Mouse (Mus musculus) c-Kit-positive CD71-positive TER-119-positive erythroid progenitor cells, embryonic 14.5 days (primary cell): ENCODE measurements around the gene Tubgcp6.
A peak's percentile ranks its signal among the peaks of the same experiment; 100 is the strongest.

Experiments
- DNase-seq: peaks from one replicate; pipeline ENCODE4 v3.0.0-alpha.2; 2013; ENCODE audit warnings: low spot score

Gene Tubgcp6

GRCm38 (mm10) chr15:89102646-89103045 lies 20.3 kb downstream of the Tubgcp6 start:
- DNase-seq = no peak

DNA sequence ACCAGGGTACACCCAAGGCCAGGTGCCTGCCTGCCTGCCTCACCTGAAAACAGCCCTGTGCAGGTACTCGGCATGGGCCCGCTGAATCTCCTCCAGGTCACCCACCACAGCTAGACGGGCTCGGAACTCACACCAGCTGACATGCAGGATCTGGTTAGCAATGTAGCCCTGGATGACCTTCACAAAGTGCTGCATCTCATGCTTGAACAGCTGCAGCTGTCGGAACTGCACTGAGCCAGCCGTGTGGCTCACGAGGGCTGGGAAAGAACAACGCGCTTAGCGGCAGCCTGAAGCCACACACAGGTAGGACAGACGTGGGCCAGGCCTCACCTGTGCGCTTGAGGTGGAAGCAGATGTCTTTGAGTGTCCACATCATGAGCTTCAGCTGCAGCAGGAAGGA lies 22.1 kb downstream of the Tubgcp6 start:
- no peak for DNase-seq

- DNase-seq = no peak
Observed at GRCm38 (mm10) chr15:89098616-89099015, 24.3 kb downstream of the Tubgcp6 start.

DNA sequence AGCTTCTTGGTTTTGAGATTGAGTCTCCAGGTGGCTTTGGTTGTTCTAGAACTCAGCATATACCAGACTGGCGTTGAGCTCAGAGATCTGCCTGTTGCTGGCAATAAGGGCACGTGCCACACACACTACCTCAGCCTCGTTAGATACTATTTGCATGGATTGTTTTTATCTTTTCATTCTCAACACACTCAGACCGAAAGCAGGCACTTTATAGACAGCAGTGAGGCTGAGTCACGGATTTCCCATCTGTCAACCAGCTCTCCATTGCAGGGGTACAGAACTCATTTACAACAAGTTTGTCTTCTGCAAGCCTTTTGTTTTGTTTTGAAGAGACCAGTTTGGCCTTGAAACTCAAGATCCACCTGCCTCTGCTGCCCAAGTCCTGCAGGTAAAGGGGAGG lies 25.5 kb downstream of the Tubgcp6 start:
- DNase-seq = no peak

- no peak for DNase-seq
Observed at GRCm38 (mm10) chr15:89092181-89092580, 30.7 kb downstream of the Tubgcp6 start.

DNA sequence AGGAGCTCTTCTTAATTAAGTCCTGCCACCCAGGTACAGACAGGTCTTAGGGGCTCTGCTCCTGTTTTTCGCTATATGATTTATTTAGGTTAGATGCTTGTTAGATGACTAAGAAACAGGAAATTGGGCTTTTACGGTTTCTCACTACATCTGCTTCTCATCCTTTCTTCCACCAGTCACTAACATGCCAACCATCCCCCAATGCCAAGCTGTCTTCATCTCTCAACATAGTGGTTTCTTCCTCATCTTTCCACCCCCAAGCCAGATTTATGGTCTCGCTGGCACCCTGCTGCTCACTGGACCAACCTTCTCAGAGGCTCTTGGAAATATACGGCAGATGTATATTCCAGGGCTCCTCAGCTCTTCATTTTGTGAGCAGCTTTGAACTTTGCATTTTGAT lies 32.2 kb downstream of the Tubgcp6 start:
- no peak for DNase-seq

- DNase-seq = peak; percentile 24
Observed at GRCm38 (mm10) chr15:89089248-89090051, 33.5 kb downstream of the Tubgcp6 start.

DNA sequence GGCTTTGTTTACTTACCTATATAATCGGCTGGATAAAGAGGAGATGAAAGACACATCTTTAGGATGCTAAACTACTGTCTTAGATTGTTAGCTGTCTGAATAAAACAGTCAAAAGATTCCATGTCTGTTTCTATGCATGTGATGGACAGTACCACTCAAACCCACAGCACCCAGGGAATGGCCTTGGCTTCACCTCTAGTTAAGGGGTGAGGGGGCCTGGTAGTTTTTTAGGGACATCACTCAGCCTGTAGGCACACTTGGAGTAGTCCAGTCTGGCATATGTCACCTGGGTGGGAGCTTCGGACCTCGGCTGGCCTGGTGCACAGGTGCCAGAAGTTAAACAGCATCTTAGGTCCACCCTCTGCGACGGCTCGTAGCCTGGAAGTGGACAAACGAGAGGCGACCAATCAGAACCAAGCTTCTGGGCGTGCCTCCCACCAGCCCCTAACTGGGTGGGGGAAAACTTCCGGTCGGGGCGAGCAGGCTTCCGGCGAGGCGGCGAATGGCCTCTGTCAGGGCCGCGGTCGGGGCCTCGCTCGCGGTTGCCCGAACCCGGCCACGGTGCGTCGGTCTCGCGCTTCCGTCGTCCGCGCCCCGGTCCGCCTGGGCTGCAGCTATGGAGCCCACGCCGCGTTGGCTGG lies 34.2 kb downstream of the Tubgcp6 start, which contains the start of gene Selenoo:
Gene Selenoo (plus strand): TSS at position 478 of the 641 bp plus-strand sequence.
- DNase-seq = peak; percentile 80

GRCm38 (mm10) chr15:89084826-89085225 lies 38.1 kb downstream of the Tubgcp6 start:
- DNase-seq = no peak

- DNase-seq = no peak
Observed at GRCm38 (mm10) chr15:89083906-89084305, 39.0 kb downstream of the Tubgcp6 start.

DNA sequence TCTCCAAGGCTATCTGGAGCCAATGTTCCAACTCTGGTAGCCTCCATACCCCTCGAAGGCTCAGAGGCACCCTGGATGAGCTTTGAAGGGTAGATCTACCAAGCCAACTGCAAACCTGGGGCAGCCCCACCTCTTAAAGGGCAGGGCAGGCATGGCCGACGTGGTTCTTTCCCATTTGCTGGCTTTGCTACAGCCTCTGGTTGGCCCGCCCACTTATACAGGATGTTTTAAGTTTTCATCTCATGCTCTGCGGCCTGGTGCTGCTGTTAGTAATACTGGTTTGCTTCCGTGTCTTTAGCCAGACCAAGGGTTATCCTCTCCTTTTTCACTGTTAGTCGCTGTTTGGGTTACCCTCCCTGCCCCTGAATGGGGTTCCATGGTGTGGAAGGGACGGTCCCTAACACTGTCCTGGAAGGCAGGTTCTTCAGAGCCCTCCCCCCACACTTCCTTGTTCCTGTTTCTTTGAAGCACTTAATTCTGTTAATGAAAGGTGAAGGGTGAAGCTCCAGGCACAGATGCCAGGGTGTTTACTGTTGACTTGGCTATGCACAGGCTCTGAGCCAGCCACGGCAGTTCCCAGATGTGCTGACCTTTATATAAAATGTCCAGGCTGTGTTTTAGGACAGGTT lies 44.6 kb downstream of the Tubgcp6 start:
- DNase-seq = peak; percentile 67

DNA sequence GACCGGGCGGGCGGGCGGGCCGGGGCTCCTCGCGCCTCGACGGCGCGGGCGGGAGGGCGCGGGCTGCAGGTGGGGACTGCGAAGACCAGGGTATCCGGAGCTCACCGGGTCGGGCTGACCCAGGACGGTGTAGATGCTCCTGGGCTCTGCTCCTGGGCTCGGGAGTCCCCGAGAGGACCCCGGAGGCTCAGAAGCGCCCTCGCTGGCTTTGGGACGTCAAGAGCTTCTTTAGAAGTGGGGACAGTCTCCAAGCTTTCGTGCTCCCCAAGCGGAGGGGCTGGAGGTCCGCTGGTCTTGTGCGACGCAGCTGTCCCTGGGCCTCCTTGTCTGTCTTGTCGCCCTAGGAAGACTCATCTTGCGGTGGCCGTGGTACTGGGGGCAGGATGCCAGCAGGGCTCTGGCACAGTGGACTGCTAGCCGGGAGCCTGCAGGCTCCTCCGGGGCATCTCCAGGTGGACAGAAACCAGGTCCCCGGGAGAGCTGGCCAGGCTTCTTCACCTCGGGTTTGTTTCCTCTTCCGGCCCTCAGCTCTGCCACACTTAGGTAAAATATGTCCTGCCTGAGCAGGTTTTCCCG lies 46.7 kb downstream of the Tubgcp6 start:
- peak; percentile 28 for DNase-seq

DNA sequence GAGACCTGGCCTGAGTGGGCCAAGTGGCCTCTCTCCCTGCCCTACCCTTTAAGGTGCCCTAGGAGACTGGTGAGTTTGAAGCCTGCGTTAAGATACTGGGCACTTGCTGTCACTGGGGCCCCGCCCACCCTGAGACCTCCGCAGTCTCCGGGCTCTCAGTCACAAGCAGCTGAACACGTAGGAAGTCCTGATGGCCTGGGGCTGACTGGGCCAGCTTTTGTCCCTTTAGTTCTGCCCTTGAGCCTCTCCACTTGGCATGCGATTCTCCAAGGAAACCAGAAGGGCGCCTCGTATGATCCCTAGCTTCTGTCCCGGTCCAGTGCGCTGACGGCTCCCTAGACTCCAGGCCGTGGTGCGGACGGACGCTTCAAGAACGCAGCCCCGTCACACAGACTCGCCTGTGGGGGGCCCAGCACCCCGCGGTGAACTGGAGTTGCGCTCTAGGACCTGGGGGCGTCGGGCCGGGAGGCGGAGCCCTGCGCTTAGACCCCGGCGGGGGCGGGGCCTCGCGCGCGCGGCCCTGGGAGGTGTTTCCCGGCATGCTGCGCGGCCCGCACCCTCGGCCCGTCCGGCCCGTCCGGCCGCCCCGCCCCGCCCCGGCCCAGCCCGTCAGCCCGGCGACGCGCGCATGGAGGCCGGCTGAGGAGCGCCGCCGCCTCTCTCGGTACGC lies 47.3 kb downstream of the Tubgcp6 start:
- DNase-seq = peak; percentile 60

GRCm38 (mm10) chr15:89074613-89075477 lies 48.1 kb downstream of the Tubgcp6 start, which contains the start of gene Trabd:
Gene Trabd, plus strand, starts transcription at chr15:89075124.
- DNase-seq = no peak

GRCm38 (mm10) chr15:89073993-89074603 lies 48.8 kb downstream of the Tubgcp6 start:
- no peak for DNase-seq

DNA sequence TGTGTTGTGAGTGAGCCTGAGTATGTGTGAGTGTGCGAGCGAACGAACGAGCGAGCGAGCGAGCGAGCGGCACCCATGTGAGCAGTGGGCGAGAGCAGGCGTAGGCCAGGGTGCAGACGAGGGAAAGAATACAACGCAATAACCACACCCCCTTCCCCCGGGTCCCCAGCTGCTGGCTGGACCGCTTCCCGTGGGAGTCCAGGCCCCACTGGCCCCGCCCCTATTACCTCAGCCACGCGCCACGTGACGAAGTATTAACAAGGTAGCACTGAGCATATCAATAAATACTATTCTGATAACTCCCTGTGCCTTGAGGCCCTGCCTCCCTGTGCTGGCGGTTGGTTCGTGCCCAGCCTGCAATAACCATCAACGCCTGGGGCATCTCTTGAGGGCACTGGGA lies 52.3 kb downstream of the Tubgcp6 start:
- no peak for DNase-seq

GRCm38 (mm10) chr15:89069336-89069840 lies 53.5 kb downstream of the Tubgcp6 start:
- no peak for DNase-seq

- DNase-seq = no peak
Observed at GRCm38 (mm10) chr15:89068226-89068625, 54.7 kb downstream of the Tubgcp6 start.

DNA sequence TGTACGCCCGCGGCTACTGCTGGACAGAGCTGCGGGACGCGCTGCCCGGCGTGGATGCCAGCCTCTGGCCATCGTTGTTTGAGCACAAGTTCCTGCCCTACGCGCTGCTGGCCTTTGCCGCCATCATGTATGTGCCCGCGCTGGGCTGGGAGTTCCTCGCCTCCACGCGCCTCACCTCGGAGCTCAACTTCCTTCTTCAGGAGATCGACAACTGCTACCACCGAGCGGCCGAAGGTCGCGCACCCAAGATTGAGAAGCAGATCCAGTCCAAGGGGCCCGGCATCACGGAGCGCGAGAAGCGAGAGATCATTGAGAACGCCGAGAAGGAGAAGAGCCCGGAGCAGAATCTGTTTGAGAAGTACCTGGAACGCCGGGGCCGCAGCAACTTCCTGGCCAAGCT lies 55.3 kb downstream of the Tubgcp6 start:
- no peak for DNase-seq

- DNase-seq = no peak
Observed at GRCm38 (mm10) chr15:89064891-89065290, 58.0 kb downstream of the Tubgcp6 start.
